Mouse (Mus musculus) hindbrain, postnatal 0 days (tissue): ENCODE data around the gene Capza2. TPM values are rescaled to one million over a fixed set of nuclear protein-coding genes. Genes with fewer than 3 reads are reported as not detected.
A peak's percentile ranks its signal among the peaks of the same experiment; 100 is the strongest.
"Not testable (repeated sequence)": the region's sequence is repeated elsewhere in the genome, so short reads cannot be mapped to it uniquely, and the experiment has no call there.

Experiments
- ATAC-seq: fragments of 200-750 bp; cut with Nextera tagmentation; 2 replicates; pipeline ENCODE4 v1.8.0; 2017; ENCODE audit warnings: mild to moderate bottlenecking, moderate TSS enrichment, moderate library complexity
- DNase-seq: peaks from one replicate; pipeline ENCODE4 v3.0.0-alpha.2; 2015; ENCODE audit warnings: low spot score
- H3K27ac ChIP-seq: fragments of 300-500 bp; sonication (generic); 2 replicates; pipeline ENCODE4 v1.5.1; 2014; ENCODE audit warnings: mild to moderate bottlenecking
- H3K27me3 ChIP-seq: fragments of 300-500 bp; sonication (generic); 2 replicates; pipeline ENCODE4 v1.6.1; 2014; ENCODE audit warnings: low read length, mixed read lengths; ENCODE audit not compliant: insufficient read depth
- H3K36me3 ChIP-seq: fragments of 300-500 bp; sonication (generic); 2 replicates; pipeline ENCODE4 v1.6.1; 2014; ENCODE audit warnings: low read length, mixed read lengths; ENCODE audit not compliant: insufficient read depth
- H3K4me1 ChIP-seq: fragments of 300-500 bp; sonication (generic); 2 replicates; pipeline ENCODE4 v1.6.1; 2014; ENCODE audit warnings: antibody characterized with exemption, low read length, mixed read lengths; ENCODE audit not compliant: insufficient read depth
- H3K4me2 ChIP-seq: fragments of 300-500 bp; sonication (generic); 2 replicates; pipeline ENCODE4 v1.6.1; 2014; ENCODE audit warnings: low read depth, mild to moderate bottlenecking, low read length, moderate library complexity, mixed read lengths
- H3K4me3 ChIP-seq: fragments of 300-500 bp; sonication (generic); 2 replicates; pipeline ENCODE4 v1.5.1; 2014; ENCODE audit warnings: low read length
- H3K9ac ChIP-seq: fragments of 300-500 bp; sonication (generic); replicated peaks from 2 replicates; pipeline ENCODE4 v1.6.1; 2014; ENCODE audit warnings: mild to moderate bottlenecking, low read length, moderate library complexity, mixed read lengths
- H3K9me3 ChIP-seq: fragments of 300-500 bp; sonication (generic); 2 replicates; pipeline ENCODE4 v1.6.1; 2016; ENCODE audit warnings: low read length, mixed read lengths
- CTCF ChIP-seq: IDR thresholded peaks from 2 replicates; pipeline ENCODE4 v1.5.1; 2016; ENCODE audit warnings: antibody characterized with exemption, control low read depth, low read depth
- WGBS: fragments of 180-500 bp; shearing (Covaris S2); extraction: QIAGEN DNeasy Blood & Tissue Kit; methylation state at CpG from one replicate; pipeline ENCODE4 v1.1.7; 2014; 5-methylcytosine and 5-hydroxymethylcytosine counted together
- polyA plus RNA-seq: library from polyadenylated mRNA; unstranded; fragments of >200 nt; fragmentation: Nextera tagmentation; extraction: Ambion mirVana; gene quantifications from 2 replicates; pipeline ENCODE4 v1.2.1, GENCODE M21; 2015
- total RNA-seq: library from RNA; depleted of rRNA; stranded (reverse); fragments of >200 nt; gene quantifications from 2 replicates; pipeline ENCODE4 v1.2.3, GENCODE M21; 2014

The Capza2 gene
- total and polyA plus RNA-seq, 2 experiments from 2014 or later = 102 to 241 TPM

- Histone ChIP-seq H3K27ac (no peak overlapping the region), H3K4me2 (no peak overlapping the region), H3K9ac (no peak overlapping the region), H3K4me1 (no peaks in the 10 kb centered on the region), H3K36me3 (no peaks in the 10 kb centered on the region), H3K9me3 (no peaks in the 10 kb centered on the region), H3K4me3 (no peak overlapping the region), H3K27me3 (no peaks in the 10 kb centered on the region)
- 81% methylated on average over 5 of the region's 5 CpGs for WGBS
- DNase-seq (no peak), ATAC-seq (no peak)
- no peak for TF ChIP-seq CTCF
These were observed 52.6 kb downstream of the Capza2 start for GRCm38 (mm10) chr6:17688676-17689075.

- Histone ChIP-seq H3K9ac (peak within 1 kb of the TSS; percentile 80), H3K9me3 (no peaks in the 10 kb centered on the region), H3K27ac (peak within 1 kb of the TSS; percentile 85), H3K4me2 (peak within 1 kb of the TSS; percentile 86), H3K27me3 (no peaks in the 10 kb centered on the region), H3K36me3 (no peaks in the 10 kb centered on the region), H3K4me1 (no peaks in the 10 kb centered on the region), H3K4me3 (peak within 1 kb of the TSS; percentile 85)
- WGBS = 88% methylated on average over 7 of the region's 7 CpGs
- no peak for TF ChIP-seq CTCF
- no peak for ATAC-seq
- no peak for DNase-seq
These were observed 56.6 kb downstream of the Capza2 start, which contains the start of gene St7 for GRCm38 (mm10) chr6:17692647-17693046. St7 (plus strand) TSS chr6:17692933.

- ATAC-seq (peak; percentile 86), DNase-seq (peak; percentile 70)
- H3K4me3 ChIP-seq = peak overlapping the region; percentile 85
- H3K27me3 ChIP-seq = no peaks in the 10 kb centered on the region
- no peaks in the 10 kb centered on the region for H3K36me3 ChIP-seq
- peak overlapping the region; percentile 80 for H3K9ac ChIP-seq
- H3K27ac ChIP-seq = peak overlapping the region; percentile 85
- peak overlapping the region; percentile 86 for H3K4me2 ChIP-seq
- no peak for TF ChIP-seq CTCF
- H3K4me1 ChIP-seq = no peaks in the 10 kb centered on the region
- WGBS = 2% methylated on average over 93 of the region's 97 CpGs
- H3K9me3 ChIP-seq = no peaks in the 10 kb centered on the region
These were observed 57.9 kb downstream of the Capza2 start for GRCm38 (mm10) chr6:17693726-17694549.

GRCm38 (mm10) chr6:17694550-17694951, 58.5 kb downstream of the Capza2 start:
- Histone ChIP-seq H3K9me3 (no peaks in the 10 kb centered on the region), H3K27me3 (no peaks in the 10 kb centered on the region), H3K4me1 (no peaks in the 10 kb centered on the region), H3K4me2 (peak overlapping the region; percentile 86), H3K36me3 (no peaks in the 10 kb centered on the region), H3K9ac (peak overlapping the region; percentile 80), H3K4me3 (peak overlapping the region; percentile 85), H3K27ac (peak overlapping the region; percentile 85)
- peak; percentile 91 for ATAC-seq
- under 1% methylated on average over 46 of the region's 46 CpGs for WGBS
- peak; percentile 62 for TF ChIP-seq CTCF
- DNase-seq = peak; percentile 76

GRCm38 (mm10) chr6:17696321-17696734, 60.3 kb downstream of the Capza2 start:
- 45% methylated on average over 5 of the region's 5 CpGs for WGBS
- H3K4me2 ChIP-seq = peak overlapping the region; percentile 42
- no peak overlapping the region for H3K9ac ChIP-seq

GRCm38 (mm10) chr6:17700936-17701612, 65.0 kb downstream of the Capza2 start:
- Histone ChIP-seq H3K36me3 (no peaks in the 10 kb centered on the region), H3K4me1 (no peaks in the 10 kb centered on the region), H3K27ac (no peak overlapping the region), H3K27me3 (no peaks in the 10 kb centered on the region), H3K9ac (no peak overlapping the region), H3K4me3 (no peak overlapping the region), H3K4me2 (no peak overlapping the region), H3K9me3 (no peaks in the 10 kb centered on the region)
- ATAC-seq (no peak), DNase-seq (no peak)
- WGBS = 31% methylated on average over 7 of the region's 7 CpGs
- no peak for TF ChIP-seq CTCF

More at GRCm38 (mm10) chr6:17696321-17696734, 60.3 kb downstream of the Capza2 start:
- H3K4me1 ChIP-seq = no peaks in the 10 kb centered on the region
- no peak overlapping the region for H3K4me3 ChIP-seq
- H3K36me3 ChIP-seq = no peaks in the 10 kb centered on the region
- TF ChIP-seq CTCF = peak; percentile 76
- peak; percentile 43; the same call in 1 of the 2 replicates for ATAC-seq
- no peaks in the 10 kb centered on the region for H3K27me3 ChIP-seq
- no peak overlapping the region for H3K27ac ChIP-seq
- H3K9me3 ChIP-seq = no peaks in the 10 kb centered on the region
- peak; percentile 84 for DNase-seq

GRCm38 (mm10) chr6:17704038-17704437, 68.0 kb downstream of the Capza2 start:
- H3K4me1 ChIP-seq, H3K36me3 ChIP-seq, H3K4me3 ChIP-seq, H3K27me3 ChIP-seq, H3K9ac ChIP-seq, H3K27ac ChIP-seq, ATAC-seq, DNase-seq, H3K4me2 ChIP-seq, H3K9me3 ChIP-seq: not testable (repeated sequence)
- 92% methylated on average over 1 of the region's 1 CpGs for WGBS
